Mouse (Mus musculus) G1E-ER4 (cell line): Measurements from ENCODE around the gene Iqgap2. TPM values are rescaled to one million over a fixed set of nuclear protein-coding genes. Genes with fewer than 3 reads are reported as not detected.

Source experiments
- GATA1 ChIP-seq: IDR thresholded peaks from one replicate; pipeline ENCODE4 v1.8.0; 2012; ENCODE audit warnings: low read length, inconsistent platforms
- polyA plus RNA-seq: library from polyadenylated mRNA; stranded (reverse); fragments of >175 nt; gene quantifications from 2 replicates; pipeline ENCODE4 v1.2.3, GENCODE M21; 2012

Iqgap2 gene
- polyA plus RNA-seq, 1 experiment, result 4.4 TPM

GRCm38 (mm10) chr13:95818941-95819340 lies 72.8 kb downstream of the Iqgap2 start:
- TF ChIP-seq GATA1, result no peak

GRCm38 (mm10) chr13:95813643-95814042 lies 78.1 kb downstream of the Iqgap2 start:
- no peak for TF ChIP-seq GATA1

- TF ChIP-seq GATA1, result no peak
Observed at GRCm38 (mm10) chr13:95810796-95811195, 80.9 kb downstream of the Iqgap2 start.

GRCm38 (mm10) chr13:95807106-95807750 lies 84.5 kb downstream of the Iqgap2 start:
- TF ChIP-seq GATA1, result no peak

GRCm38 (mm10) chr13:95805469-95806166 lies 86.1 kb downstream of the Iqgap2 start:
- no peak for TF ChIP-seq GATA1

GRCm38 (mm10) chr13:95804113-95804512 lies 87.6 kb downstream of the Iqgap2 start:
- no peak for TF ChIP-seq GATA1

- no peak for TF ChIP-seq GATA1
Observed at GRCm38 (mm10) chr13:95800925-95801324, 90.8 kb downstream of the Iqgap2 start.

- TF ChIP-seq GATA1, result no peak
Observed at GRCm38 (mm10) chr13:95799322-95799721, 92.4 kb downstream of the Iqgap2 start.

- no peak for TF ChIP-seq GATA1
Observed at GRCm38 (mm10) chr13:95798721-95799120, 93.0 kb downstream of the Iqgap2 start.

- TF ChIP-seq GATA1, result no peak
Observed at GRCm38 (mm10) chr13:95797530-95797929, 94.2 kb downstream of the Iqgap2 start.

GRCm38 (mm10) chr13:95794346-95794745 lies 97.4 kb downstream of the Iqgap2 start:
- TF ChIP-seq GATA1, result no peak

- no peak for TF ChIP-seq GATA1
Observed at GRCm38 (mm10) chr13:95790883-95791282, 100.8 kb downstream of the Iqgap2 start.

- TF ChIP-seq GATA1, result no peak
Observed at GRCm38 (mm10) chr13:95788631-95789376, 102.9 kb downstream of the Iqgap2 start.

GRCm38 (mm10) chr13:95782969-95783332 lies 108.8 kb downstream of the Iqgap2 start:
- TF ChIP-seq GATA1, result no peak

- no peak for TF ChIP-seq GATA1
Observed at GRCm38 (mm10) chr13:95782311-95782968, 109.3 kb downstream of the Iqgap2 start.

GRCm38 (mm10) chr13:95780038-95780437 lies 111.7 kb downstream of the Iqgap2 start:
- TF ChIP-seq GATA1, result no peak

GRCm38 (mm10) chr13:95779261-95779660 lies 112.5 kb downstream of the Iqgap2 start:
- no peak for TF ChIP-seq GATA1
